Mouse (Mus musculus): ENCODE results near the gene Map3k7. TPM values are rescaled to one million over a fixed set of nuclear protein-coding genes. Genes with fewer than 3 reads are reported as not detected.
A peak's percentile ranks its signal among the peaks of the same experiment; 100 is the strongest.

Map3k7 gene
- total RNA-seq, 2 experiments from 2014 or later: 24.3 to 39.5 TPM

DNA sequence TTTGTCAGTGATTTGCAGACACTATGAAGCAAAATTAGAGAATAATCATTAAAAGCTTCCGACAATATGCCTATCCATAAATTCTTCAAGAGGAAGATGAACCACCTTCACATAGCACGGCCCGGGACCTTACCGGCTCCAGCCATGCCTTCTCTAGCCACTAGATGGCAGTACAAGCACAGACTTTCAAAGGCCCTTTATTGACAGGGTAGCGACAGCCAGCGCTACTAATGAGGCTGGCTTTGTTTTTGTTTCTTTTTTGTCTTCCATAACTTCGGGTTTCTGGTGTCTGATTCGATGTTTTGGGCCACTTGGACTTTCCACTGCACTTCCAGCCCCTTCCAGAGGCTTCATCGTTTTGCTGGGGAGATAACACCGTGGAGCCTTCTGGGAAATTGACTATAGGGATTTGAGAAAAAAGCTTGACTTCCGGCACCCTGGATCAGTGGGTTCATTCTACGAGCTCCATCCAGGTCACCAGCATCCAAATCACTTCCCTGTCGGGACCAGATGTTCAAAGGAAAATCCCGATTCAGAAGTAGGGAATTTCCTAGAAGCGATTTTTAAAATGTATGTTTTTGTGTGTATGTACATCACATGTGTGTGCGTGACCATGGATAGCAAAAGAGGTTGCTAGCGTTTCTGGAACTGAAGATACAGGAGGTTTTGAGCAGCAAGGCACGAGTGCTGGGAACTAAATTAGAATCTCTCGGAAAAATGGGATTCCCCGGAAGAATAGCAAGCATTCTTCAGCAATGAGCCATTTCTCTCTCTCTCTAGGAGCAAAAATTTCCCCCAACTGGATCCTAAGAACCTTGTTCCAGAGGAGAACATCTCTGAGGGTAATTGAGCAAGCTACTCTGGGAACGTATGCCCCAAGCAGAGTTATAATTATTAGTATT lies 91.5 kb downstream of the Map3k7 start:
- ATAC-seq (replicated peaks; ENCODE audit: poor library complexity): peak; percentile 96

GRCm38 (mm10) chr4:32056441-32056840 lies 92.5 kb downstream of the Map3k7 start:
- no peak for ATAC-seq (replicated peaks; ENCODE audit: poor library complexity)

GRCm38 (mm10) chr4:32057102-32057501 lies 93.2 kb downstream of the Map3k7 start:
- ATAC-seq (replicated peaks; ENCODE audit: poor library complexity): peak; percentile 83

GRCm38 (mm10) chr4:32060686-32061085 lies 96.8 kb downstream of the Map3k7 start:
- no peak for ATAC-seq (replicated peaks; ENCODE audit: poor library complexity)

- ATAC-seq (replicated peaks; ENCODE audit: poor library complexity): no peak
These were observed 98.6 kb downstream of the Map3k7 start for GRCm38 (mm10) chr4:32062381-32063059.

DNA sequence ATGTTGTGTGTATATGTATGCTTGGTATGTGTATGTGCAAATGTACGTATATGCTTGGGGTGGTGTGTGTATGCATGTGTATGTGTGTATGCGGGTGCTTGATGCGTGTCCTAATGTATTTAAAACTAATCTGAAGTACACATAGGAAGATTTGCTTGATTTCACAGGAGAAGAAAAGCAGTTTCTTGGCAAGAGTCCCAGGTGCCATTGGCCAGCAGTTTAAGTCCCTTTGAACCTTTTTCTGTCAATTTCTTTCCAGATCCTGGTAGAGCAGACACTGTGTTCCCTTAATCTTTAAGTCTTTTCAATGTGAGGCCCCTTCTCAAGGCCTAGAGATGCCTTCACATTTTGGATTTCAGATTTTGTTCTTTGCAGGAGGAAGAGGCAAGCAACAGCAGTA lies 99.4 kb downstream of the Map3k7 start:
- ATAC-seq (replicated peaks; ENCODE audit: poor library complexity): no peak

Data from megakaryocyte progenitor cell, adult 5-6 weeks (primary cell).